Mouse (Mus musculus) midbrain, embryonic 11.5 days (tissue): ENCODE measurements around the gene Gpr1. TPM values are rescaled to one million over a fixed set of nuclear protein-coding genes. Genes with fewer than 3 reads are reported as not detected.
"Not testable (repeated sequence)": the region's sequence is repeated elsewhere in the genome, so short reads cannot be mapped to it uniquely, and the experiment has no call there.

Source experiments
- ATAC-seq: fragments of 200-750 bp; cut with Nextera tagmentation; 2 replicates; pipeline ENCODE4 v1.8.0; 2017; ENCODE audit warnings: moderate TSS enrichment, moderate library complexity; ENCODE audit not compliant: low FRiP score
- DNase-seq: peaks from one replicate; pipeline ENCODE4 v3.0.0; 2015; ENCODE audit warnings: low spot score; ENCODE audit errors: missing footprints
- H3K27ac ChIP-seq: fragments of 300-500 bp; sonication (generic); 2 replicates; pipeline ENCODE4 v1.5.1; 2014; ENCODE audit warnings: low read depth, low read length
- H3K27me3 ChIP-seq: fragments of 300-500 bp; sonication (generic); 2 replicates; pipeline ENCODE4 v1.6.1; 2014; ENCODE audit warnings: mild to moderate bottlenecking, low read length, moderate library complexity, mixed read lengths; ENCODE audit not compliant: control insufficient read depth, insufficient read depth
- H3K36me3 ChIP-seq: fragments of 300-500 bp; sonication (generic); 2 replicates; pipeline ENCODE4 v1.6.1; 2014; ENCODE audit warnings: mild to moderate bottlenecking, low read length, moderate library complexity, mixed read lengths; ENCODE audit not compliant: control insufficient read depth, insufficient read depth
- H3K4me1 ChIP-seq: fragments of 300-500 bp; sonication (generic); 2 replicates; pipeline ENCODE4 v1.6.1; 2014; ENCODE audit warnings: low read length; ENCODE audit not compliant: control insufficient read depth, insufficient read depth
- H3K4me2 ChIP-seq: fragments of 300-500 bp; sonication (generic); 2 replicates; pipeline ENCODE4 v1.6.1; 2014; ENCODE audit warnings: mild to moderate bottlenecking, moderate library complexity
- H3K4me3 ChIP-seq: fragments of 300-500 bp; sonication (generic); 2 replicates; pipeline ENCODE4 v1.5.1; 2014; ENCODE audit warnings: low read depth, low read length
- H3K9ac ChIP-seq: fragments of 300-500 bp; sonication (generic); 2 replicates; pipeline ENCODE4 v1.6.1; 2014; ENCODE audit warnings: low read length
- H3K9me3 ChIP-seq: fragments of 300-500 bp; sonication (generic); 2 replicates; pipeline ENCODE4 v1.6.1; 2016; ENCODE audit warnings: low read length; ENCODE audit not compliant: control insufficient read depth
- WGBS: fragments of 180-500 bp; shearing (Covaris S2); extraction: QIAGEN DNeasy Blood & Tissue Kit; methylation state at CpG from one replicate; pipeline ENCODE4 v1.1.7; 2014; 5-methylcytosine and 5-hydroxymethylcytosine counted together
- polyA plus RNA-seq: library from polyadenylated mRNA; unstranded; fragments of >200 nt; fragmentation: Nextera tagmentation; extraction: Ambion mirVana; gene quantifications from 2 replicates; pipeline ENCODE4 v1.2.1, GENCODE M21; 2014

The Gpr1 gene
- polyA plus RNA-seq, 1 experiment from 2014 or later, result 0.22 TPM

DNA sequence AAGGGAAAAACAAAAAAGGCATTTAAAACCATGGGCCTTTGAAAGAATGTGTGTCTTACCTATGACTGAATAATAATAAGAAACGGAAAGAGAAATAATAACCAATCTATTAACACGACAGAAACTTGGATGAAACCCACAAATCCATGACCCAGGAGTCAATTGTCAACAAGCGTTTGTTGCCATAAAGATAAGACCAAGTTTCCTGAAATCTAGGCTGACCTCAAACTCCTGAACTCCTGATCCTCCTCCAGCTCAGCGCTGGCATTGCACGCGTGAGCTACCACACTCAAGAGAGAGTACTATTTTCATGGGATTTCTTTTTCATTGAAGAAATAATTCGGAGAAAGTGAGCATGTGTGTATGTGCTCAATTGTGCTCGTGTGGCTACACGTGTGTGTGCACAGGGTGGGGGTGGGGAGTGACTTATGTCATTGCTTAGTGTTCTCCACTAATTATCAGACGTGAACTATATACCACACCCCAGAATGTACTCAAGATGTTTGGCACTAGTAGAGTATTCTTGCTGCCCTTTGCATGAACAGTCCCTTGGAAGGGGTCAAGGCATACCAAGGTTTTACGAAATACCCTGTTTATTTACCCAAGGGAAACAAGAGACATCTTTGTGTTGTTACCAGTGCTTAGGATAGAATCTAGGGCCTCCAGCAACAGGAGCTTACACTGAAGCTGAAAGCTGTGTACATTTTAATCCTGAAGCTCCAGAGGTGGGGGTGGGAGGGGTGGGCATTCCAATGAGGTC lies 21.9 kb downstream of the Gpr1 start:
- Histone ChIP-seq H3K4me3 (no peak overlapping the region), H3K9me3 (no peaks in the 10 kb centered on the region), H3K4me2 (no peak overlapping the region), H3K36me3 (no peaks in the 10 kb centered on the region), H3K9ac (no peak overlapping the region), H3K27me3 (no peaks in the 10 kb centered on the region), H3K4me1 (no peaks in the 10 kb centered on the region), H3K27ac (no peak overlapping the region)
- WGBS, result 90% methylated on average over 11 of the region's 11 CpGs
- ATAC-seq (no peak), DNase-seq (no peak)

GRCm38 (mm10) chr1:63190851-63191250 lies 23.5 kb downstream of the Gpr1 start:
- no peak overlapping the region for H3K4me2 ChIP-seq
- 89% methylated on average over 8 of the region's 8 CpGs for WGBS
- no peak for ATAC-seq
- no peaks in the 10 kb centered on the region for H3K36me3 ChIP-seq
- DNase-seq, result no peak
- no peak overlapping the region for H3K27ac ChIP-seq
- H3K4me1 ChIP-seq, result no peaks in the 10 kb centered on the region
- no peak overlapping the region for H3K9ac ChIP-seq
- no peaks in the 10 kb centered on the region for H3K27me3 ChIP-seq
- no peak overlapping the region for H3K4me3 ChIP-seq
- H3K9me3 ChIP-seq, result no peaks in the 10 kb centered on the region

DNA sequence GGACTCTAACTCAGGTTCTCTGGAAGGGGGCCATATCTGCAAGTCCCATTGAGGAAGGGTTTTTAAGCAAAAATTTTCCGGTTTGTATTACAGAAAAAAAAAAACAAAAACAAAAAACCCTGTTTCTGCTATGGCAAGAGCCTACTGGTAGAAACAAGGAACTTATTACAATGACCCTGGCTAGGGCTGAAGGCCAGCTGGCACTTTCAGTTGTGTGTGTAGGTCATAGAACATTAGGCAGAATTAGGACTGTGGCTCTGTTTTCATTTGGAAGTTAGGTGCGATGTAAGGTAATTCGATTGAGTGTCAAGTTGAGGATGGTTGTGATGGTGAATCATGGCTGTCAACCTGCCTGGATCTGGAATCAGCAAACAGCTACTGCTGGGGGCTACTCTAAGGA lies 25.8 kb downstream of the Gpr1 start:
- no peak overlapping the region for H3K4me2 ChIP-seq
- no peak overlapping the region for H3K27ac ChIP-seq
- H3K4me1 ChIP-seq, result no peaks in the 10 kb centered on the region
- ATAC-seq (no peak), DNase-seq (no peak)
- H3K36me3 ChIP-seq, result no peaks in the 10 kb centered on the region
- no peak overlapping the region for H3K9ac ChIP-seq
- 89% methylated on average over 3 of the region's 3 CpGs for WGBS
- no peaks in the 10 kb centered on the region for H3K9me3 ChIP-seq
- H3K27me3 ChIP-seq, result no peaks in the 10 kb centered on the region
- H3K4me3 ChIP-seq, result no peak overlapping the region

DNA sequence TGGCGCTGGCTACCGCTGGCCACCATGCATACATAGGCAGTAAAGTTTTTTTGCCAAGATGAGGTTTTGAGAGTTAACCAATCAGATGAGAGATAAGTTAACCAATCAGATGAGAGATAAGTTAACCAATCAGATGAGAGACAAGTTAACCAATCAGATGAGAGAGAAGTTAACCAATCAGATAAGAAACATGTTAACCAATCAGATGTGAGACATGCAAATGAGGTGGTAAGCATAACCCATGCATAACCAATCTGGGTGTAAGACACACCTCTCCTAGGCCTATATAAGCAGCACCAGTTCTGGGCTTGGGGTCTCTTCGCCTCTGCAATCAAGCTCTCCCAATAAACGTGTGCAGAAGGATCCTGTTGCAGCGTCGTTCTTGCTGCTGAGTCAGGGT lies 28.9 kb downstream of the Gpr1 start:
- not testable (repeated sequence) for H3K27ac ChIP-seq, H3K4me1 ChIP-seq, ATAC-seq, H3K27me3 ChIP-seq, H3K9me3 ChIP-seq, H3K4me3 ChIP-seq, H3K36me3 ChIP-seq, H3K4me2 ChIP-seq, H3K9ac ChIP-seq, DNase-seq
- 96% methylated on average over 6 of the region's 6 CpGs for WGBS

DNA sequence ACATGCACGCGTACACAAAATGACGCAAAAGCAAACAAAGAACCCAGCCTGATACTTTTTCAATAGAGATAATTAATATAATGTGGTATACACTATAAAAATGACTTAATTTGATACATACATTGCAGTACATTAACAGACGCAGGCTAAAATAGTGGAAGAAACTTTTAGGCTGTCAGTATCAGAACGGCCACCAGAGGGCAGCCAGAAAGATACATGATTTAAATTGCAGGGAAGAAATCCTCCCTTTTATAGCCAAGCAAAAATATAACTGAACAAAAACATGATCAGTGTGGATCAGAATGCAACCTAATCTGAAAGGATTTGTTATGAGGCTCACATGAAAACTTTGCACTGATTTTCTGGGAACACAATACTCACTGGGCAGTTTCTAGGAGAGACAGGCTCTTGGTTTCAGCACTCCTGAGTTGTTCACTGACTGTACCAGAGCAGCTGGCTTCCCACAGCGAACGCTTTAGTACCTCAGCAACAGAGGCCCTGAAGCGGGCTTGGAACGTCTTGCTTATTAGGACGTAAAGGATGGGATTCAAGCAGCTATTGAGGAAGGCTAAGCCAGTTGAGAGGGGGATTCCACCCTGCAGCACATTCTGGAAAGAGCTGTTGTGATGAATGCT lies 31.6 kb downstream of the Gpr1 start:
- Histone ChIP-seq H3K4me3 (no peak overlapping the region), H3K9me3 (no peaks in the 10 kb centered on the region), H3K36me3 (peaks cover 3% of the 10 kb centered on the region), H3K4me1 (peaks cover 5% of the 10 kb centered on the region), H3K27me3 (no peaks in the 10 kb centered on the region), H3K9ac (no peak overlapping the region), H3K4me2 (no peak overlapping the region), H3K27ac (no peak overlapping the region)
- no peak for ATAC-seq
- WGBS, result 62% methylated on average over 10 of the region's 10 CpGs
- peak; percentile 96 for DNase-seq

DNA sequence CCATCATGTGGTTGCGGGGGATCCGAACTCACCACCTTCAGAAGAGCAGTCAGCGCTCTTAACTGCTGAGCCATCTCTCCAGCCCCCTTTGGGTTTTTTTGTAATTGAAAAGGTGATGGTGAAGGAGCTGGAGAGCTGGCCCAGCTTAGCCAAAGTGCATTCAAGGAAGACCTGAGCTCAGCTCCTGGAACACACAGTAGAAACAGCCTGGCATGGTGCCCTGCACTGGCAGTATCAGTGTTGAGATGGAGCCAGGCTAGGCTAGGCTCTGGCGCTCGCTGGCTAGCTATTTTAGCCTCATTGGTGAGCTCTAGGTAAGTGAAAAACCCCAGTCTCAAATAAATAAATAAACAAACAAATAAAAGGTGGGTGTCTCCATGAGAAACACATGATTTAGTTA lies 32.1 kb downstream of the Gpr1 start:
- peaks cover 8% of the 10 kb centered on the region for H3K4me1 ChIP-seq
- H3K27ac ChIP-seq, result no peak overlapping the region
- DNase-seq (no peak), ATAC-seq (no peak)
- H3K4me3 ChIP-seq, result no peak overlapping the region
- no peak overlapping the region for H3K9ac ChIP-seq
- H3K36me3 ChIP-seq, result peaks cover 3% of the 10 kb centered on the region
- no peaks in the 10 kb centered on the region for H3K27me3 ChIP-seq
- H3K9me3 ChIP-seq, result no peaks in the 10 kb centered on the region
- 89% methylated on average over 5 of the region's 5 CpGs for WGBS
- H3K4me2 ChIP-seq, result no peak overlapping the region

GRCm38 (mm10) chr1:63181480-63181879 lies 32.9 kb downstream of the Gpr1 start:
- WGBS, result 97% methylated on average over 1 of the region's 1 CpGs
- DNase-seq (no peak), ATAC-seq (peak; percentile 15; the same call in 1 of the 2 replicates)
- Histone ChIP-seq H3K27me3 (no peaks in the 10 kb centered on the region), H3K4me3 (no peak overlapping the region), H3K9ac (no peak overlapping the region), H3K4me1 (peaks cover 8% of the 10 kb centered on the region), H3K9me3 (no peaks in the 10 kb centered on the region), H3K36me3 (peaks cover 3% of the 10 kb centered on the region), H3K4me2 (no peak overlapping the region), H3K27ac (no peak overlapping the region)

- no peak overlapping the region for H3K4me3 ChIP-seq
- no peaks in the 10 kb centered on the region for H3K9me3 ChIP-seq
- peaks cover 3% of the 10 kb centered on the region for H3K36me3 ChIP-seq
- peaks cover 8% of the 10 kb centered on the region for H3K4me1 ChIP-seq
- H3K27me3 ChIP-seq, result no peaks in the 10 kb centered on the region
- DNase-seq (peak; percentile 99), ATAC-seq (peak; percentile 73)
- no peak overlapping the region for H3K4me2 ChIP-seq
- H3K27ac ChIP-seq, result no peak overlapping the region
- 7% methylated on average over 3 of the region's 3 CpGs for WGBS
- H3K9ac ChIP-seq, result no peak overlapping the region
Observed at GRCm38 (mm10) chr1:63181019-63181418, 33.3 kb downstream of the Gpr1 start.

DNA sequence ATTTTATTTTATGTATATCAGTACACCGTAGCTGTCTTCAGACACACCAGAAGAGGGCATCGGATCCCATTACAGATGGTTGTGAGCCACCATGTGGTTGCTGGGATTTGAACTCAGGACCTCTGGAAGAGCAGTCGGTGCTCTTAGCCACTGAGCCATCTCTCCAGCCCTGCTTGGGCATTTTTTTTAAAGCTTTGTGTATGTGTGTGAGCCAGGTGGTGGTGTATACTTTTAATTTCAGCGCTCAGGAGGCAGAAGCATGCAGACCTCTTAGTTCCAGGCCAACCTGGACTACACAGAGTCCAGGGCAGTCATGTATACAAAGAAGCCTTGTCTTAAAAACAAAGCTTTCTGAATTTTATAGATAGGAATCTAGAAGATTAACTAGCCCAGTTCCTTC lies 33.8 kb downstream of the Gpr1 start:
- H3K27me3 ChIP-seq, H3K9me3 ChIP-seq, H3K27ac ChIP-seq, H3K4me3 ChIP-seq, H3K36me3 ChIP-seq, H3K9ac ChIP-seq, DNase-seq, H3K4me2 ChIP-seq, ATAC-seq: not testable (repeated sequence)
- 60% methylated on average over 4 of the region's 4 CpGs for WGBS
- peaks cover 12% of the 10 kb centered on the region for H3K4me1 ChIP-seq
